Mouse (Mus musculus): ENCODE data around the gene Pkdrej.
"Not testable (repeated sequence)": the region's sequence is repeated elsewhere in the genome, so short reads cannot be mapped to it uniquely, and the experiment has no call there.

Pkdrej gene

DNA sequence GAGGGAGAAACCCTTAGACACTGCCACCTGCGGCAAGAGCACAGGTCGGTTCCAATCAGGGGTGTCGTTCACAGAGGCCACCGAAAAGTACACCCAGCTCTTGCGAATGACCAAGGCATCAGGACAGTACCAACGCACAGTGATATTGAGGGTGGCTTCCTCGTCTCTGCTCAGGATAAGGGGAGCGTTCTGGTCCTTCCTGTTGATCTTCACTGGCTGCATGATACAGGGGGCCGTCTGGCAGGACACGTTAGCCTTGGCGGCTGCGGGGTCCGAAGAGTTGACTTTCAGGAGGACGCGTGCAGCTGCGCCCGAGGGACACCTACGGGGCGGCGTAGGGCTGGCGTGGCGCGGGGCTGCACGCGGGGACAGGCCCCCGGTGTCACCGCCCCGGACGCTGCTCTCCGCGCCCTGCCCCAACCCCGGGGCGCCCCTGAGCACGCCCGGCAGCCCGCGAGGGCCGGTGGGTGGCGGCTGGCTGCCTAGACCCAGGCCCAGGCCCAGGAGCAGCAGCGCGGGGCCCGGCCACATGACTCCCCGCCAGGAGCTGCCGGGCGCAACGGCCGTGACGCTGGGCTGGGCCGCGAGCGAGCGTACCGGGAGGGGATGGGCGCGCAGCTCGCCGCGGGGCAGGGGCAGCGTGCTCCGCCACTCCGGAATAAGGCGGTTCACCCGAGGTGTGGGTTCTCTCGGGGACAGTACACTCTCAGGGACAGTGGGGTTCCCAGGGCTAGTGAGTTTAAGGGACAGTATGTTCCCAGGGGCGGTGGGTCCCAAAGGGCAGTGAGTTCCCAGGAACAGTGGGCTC is at the start of gene Pkdrej:
Gene Pkdrej (minus strand): TSS at position 532 of the 808 bp plus-strand sequence.
- peak; percentile 61 for DNase-seq

DNA sequence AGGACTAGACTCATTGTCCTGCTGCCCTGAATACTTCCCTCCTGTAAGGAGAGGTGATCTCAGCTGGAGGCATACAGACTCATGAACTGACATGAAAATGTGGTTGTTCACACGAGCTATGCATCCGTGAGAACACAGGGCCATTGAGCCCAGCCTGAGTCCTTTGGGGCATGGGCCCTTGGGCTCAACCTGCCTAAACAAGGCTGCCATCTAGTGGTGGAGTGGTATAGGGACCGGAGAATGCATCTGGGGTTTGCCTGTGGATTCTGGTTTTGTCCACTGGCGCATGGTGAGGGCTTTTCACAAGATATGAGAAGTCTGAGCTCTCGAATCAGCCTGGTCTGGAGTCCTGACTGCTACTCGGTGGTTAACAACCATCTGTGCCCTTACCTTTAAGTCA is 46.2 kb upstream of the Pkdrej start:
- peak; percentile 84 for DNase-seq

DNA sequence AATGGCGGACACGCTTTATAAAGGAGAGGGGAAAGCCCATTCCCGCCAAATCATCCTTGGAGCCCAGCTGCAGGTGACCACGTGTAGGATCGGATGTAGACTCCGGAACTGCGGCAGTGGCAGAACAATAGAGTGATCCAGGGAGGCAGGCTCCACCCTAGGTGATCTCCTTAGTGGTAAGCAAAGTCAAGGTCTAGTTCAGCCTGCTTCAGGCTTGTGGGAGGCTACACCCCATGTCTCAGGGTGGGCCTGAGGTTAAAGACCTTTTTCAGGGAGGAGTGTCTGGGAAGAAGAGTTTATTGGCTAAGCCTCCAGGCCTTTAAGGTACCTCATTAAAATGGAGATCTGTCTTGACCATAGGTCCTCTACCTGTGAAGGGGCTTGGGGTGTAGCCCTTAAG is 44.4 kb upstream of the Pkdrej start:
- not testable (repeated sequence) for DNase-seq

DNA sequence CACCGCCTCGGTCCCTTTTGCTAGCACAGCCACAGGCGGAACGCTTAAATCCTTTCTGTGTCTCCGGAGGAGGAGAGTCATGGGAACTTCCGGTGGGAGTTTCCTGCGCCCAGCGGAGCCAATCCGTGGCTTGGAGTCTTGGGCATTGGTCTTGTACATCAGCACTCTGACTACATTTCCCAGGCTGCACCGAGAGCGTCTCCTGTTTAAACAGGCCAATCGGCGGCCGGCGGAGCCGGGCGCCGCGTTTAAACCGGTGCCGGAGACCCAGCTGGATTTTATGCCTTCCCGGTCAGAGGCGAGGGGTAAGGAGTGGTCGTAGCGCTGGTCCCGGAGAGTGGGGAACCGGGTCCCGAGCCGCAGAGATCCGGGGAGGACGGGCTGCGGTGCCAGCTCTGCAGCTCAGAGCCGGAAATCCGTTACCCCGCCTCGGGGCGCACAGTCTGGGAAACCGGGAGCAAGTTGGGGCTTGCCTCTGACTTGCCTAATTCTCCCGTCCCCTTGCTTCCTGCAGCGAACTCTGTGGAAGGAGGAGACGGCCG is 38.0 kb upstream of the Pkdrej start, which contains the start of gene Gtse1:
Gene Gtse1 (plus strand): TSS at position 256 of the 542 bp plus-strand sequence.
- peak; percentile 96 for DNase-seq

DNA sequence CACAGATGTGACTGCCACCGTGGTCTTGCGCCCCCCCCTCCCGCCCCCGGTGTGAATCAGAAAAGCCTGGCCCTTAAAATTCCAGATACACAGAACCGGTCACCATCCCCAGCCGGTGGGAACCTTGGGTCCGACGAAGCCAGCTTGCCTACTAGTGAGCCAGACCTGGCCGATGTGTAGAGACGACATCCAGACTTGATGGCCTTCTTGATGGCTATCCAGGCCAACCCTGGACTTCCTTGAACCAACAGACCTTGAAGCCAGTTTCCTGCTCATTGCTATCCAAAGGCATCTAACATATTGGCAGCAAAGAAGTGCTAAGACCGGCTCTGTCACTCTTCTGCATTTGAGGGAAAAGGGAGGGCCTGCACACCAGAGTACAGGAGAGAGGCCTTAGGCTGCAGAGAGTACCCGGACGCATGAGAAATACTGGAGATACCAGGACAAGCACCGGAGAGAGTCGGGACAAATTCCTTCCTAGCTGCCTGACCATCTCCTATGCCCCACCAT is 37.5 kb upstream of the Pkdrej start:
- peak; percentile 38 for DNase-seq

DNA sequence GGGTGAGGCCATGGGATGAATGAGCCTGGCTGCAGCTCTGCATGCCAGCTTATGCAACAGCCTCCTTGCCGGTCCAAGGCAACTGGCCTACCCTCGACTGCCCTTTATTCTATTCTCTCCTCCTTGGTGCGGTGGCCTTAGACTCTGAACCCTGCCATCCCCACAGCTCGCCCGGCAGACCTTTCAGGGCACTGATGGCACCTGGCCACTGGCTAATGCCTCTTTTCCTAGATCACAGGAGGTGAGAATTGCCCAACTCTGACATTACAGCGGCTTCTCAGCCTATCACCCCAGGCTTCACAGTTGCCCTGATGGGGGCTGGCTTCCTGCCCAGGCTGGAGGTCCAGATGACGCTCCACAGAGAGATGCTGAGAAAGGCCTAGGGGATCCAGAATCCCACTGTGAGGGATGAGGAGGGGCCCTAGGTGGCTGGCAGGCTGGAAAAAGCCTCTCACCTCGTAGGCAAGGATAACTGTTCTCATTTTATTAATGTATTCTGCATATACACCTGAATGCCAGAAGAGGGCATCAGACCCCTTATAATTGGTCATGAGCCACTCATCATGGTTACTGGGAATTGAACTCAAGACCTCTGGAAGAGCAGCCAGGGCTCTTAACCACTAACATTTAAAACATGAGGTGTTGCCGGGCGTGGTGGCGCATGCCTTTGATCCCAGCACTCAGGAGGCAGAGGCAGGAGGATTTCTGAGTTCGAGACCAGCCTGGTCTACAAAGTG is 30.3 kb upstream of the Pkdrej start:
- no peak for DNase-seq

DNA sequence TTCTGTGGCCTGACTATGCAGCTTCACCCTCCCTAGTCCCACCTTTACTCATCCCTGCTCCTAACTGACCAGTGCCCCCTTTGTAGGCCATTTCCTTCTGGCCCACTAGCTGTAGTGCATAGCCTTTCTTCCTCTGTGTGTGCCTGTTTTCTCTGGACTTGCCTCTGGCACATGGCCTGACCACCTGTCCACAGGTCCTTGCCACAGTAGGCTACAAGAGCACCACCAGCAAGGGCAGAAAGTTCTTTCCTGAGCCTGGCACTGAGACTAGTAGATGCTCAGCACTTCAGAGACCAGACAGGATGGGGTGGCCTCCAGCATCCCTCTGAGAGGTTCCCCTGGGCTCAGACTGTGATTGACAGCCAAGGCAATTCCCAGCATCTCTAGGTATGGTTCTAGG is 23.5 kb upstream of the Pkdrej start:
- no peak for DNase-seq

DNA sequence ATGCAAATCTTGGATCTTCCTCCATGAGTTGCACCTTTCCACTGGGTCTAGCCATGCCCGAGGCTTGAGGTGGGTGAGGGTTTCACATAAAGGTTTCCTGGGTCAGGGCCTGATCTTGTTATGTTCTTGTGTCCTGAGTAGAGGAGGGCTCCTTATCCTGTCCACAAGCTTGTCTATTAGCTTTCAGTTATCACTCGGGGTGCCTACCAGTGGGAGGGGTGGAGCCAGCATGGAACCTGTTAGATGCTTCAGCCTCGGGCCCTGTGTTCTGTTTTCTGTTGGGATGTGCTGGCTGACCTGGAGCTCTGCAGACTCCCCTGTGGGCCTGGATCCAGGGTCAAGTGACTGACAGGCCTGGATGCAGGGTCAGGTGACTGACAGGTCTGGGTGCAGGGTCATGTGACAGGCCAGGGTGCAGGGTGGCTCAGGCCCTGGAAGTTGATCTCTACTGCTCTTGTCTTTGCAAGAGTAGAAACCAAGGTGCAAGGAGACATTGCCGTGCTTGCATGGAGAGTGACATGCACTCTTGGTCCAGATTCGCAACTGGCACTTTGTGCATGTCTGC is 20.3 kb upstream of the Pkdrej start:
- DNase-seq, result no peak

DNA sequence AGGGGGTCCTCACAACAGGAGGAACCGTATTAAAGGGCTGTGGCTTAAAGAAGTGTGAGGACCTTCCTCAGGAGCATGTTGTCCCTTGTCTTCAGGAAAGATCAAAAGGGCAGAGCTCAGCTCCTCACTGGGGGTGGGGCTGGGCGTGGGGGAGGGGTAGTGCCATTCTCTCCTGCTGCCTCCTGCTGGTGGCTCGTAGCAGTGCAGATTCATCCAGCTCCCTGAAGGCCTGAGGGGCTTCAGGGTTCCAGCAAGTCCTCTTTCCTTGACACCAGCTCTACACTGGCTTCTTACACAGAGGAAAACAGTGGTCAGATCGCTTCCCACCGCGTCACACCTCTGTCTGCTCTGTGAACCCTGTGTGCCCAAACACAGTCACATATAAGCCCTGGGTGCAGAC is 19.4 kb upstream of the Pkdrej start:
- peak; percentile 59 for DNase-seq

DNA sequence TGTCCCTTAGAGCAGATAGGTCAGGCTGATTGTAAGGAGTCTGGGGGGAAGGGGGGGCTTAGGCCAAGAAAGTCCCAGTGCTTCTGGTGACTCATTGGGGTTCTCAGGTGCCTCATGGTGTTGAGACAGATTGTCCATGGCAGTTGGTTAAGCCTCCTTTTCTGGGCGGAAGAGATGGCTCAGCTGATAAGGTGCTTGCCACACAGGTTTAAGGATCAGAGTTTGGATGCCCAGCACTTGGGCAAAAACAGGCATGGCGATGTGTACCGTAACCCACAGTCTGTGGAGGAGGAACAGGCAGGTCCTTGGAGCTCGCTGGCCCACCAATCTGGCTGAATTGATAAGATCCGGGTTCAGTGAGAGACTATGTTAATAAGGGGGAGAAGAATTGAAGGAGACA is 15.4 kb upstream of the Pkdrej start:
- DNase-seq, result no peak

DNA sequence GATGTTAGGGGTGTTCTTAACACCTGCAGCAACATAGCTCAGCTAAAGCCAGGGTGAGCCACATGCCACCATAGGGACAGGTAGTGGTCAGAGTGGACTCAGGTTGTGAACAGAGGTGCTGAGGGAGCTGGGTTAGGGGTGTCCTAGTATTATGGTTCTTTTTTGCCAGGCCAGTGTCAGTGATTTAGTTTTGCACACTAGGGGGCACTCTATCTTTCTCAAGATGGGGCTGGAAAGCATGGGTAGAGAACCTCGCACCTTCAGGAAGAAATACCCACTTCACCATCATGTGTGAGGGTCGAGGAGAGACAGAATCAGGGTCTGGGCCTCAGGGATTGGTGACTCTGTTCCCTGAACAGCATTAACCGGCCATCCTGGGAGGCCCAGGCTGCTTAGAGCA is 13.8 kb upstream of the Pkdrej start:
- no peak for DNase-seq

DNA sequence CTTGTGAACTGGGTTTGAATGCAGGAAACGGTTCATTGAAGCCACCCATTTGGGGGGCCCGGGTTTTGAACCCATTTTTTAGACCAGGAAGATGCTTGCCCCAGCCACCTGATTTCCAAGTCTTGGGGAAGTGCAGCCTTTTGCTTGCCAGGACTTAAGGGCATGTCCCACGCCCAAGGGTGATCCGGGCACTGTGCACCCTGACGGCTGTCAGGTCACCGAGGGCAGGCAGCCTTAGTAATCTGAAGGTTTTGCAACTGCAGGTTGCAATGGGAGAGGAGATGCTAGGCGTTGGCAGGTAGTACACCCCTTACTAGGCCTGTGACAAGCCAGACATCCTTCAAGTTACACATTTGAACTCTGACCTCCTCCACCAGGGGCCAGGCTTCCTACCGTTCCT is 11.1 kb upstream of the Pkdrej start:
- DNase-seq, result no peak

DNA sequence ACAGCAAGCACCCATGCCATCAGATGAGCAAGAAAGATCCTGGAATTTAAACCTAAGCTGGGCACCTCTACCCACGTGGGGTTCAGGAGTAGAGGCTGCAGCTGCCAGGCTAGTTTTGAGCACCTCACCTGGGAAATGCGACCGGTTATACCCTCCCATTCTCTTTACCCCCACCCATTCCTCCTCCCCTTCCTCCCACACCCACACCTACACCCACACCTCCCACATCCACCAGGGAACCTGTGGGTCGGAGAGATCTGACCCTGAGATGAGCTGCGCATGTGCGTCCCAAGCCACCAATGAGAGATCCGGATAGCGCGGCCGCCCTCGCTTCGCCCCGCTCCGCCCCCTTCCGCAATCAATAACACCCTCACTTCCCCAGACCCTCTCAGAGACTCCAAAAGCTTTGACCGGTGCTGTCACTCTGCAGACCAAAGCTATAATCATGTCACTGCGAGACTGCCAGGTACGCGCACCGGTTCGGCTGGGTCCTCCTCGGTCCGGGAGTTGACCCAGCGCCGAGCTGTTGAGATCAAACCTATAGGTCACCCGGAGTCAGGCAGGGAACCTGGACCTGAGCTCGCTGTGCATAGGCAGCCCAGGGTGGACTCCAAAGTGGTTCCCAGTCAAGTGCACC is 10.5 kb upstream of the Pkdrej start, which contains the start of gene Ttc38:
Gene Ttc38 (plus strand): TSS at position 353 of the 637 bp plus-strand sequence.
- peak; percentile 87 for DNase-seq

DNA sequence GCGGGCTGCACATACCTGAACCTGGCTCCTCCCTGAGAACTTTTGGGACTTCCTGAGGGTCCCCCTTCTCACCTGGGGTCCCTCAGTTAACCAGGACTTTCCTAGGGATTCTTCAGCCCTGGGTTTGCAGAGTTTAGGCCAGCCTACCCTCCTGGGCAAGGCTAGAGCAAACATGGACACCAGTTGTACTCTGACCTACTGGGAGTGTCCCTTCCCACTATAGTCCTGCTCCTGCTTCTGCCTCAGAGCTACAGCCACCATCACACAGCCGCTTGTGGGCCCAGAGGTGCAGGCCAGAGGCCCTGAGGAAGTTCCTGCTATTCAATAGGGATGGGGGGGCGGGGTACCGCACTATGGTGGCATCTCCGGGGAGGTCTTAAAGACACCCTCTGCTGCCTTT is 7.9 kb upstream of the Pkdrej start:
- DNase-seq, result no peak

DNA sequence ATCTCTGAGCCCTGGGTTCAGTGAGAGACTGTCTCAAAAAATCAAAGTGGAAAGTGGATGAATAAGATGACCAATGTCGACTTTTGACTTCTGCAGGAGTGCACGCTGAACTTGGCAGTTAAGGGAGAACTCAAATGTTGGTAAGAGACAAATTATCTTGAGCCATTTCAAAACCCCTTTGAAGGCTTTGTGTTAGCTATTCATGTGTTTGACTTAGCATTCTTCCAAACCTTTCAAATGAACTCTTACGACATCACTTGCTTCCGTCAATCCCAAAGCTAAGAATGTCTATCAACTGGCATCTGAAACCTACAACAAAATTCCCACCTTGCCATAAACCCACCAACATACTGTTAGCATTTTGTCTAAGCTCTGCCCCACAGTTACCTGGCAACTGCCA is 6.5 kb upstream of the Pkdrej start:
- DNase-seq, result no peak

DNA sequence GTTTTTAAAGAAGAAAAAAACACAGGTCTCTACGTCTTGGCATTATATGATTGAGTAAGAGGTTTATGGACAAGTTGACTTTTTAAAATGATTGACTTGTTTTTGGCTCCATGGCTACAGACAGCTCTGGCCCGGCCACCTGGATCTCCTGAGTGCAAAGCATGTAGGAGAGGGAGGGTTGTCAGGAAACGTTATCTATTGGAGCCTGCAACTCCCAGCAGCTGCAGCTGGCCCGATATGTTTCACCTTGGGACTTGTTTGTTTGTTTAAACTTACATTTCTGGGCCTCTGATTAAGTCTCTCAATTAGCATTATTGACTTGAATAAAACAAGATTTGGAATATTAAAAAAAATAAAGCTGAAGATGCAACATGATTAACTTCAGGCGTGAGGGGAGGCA is 5.1 kb upstream of the Pkdrej start:
- DNase-seq, result no peak

DNA sequence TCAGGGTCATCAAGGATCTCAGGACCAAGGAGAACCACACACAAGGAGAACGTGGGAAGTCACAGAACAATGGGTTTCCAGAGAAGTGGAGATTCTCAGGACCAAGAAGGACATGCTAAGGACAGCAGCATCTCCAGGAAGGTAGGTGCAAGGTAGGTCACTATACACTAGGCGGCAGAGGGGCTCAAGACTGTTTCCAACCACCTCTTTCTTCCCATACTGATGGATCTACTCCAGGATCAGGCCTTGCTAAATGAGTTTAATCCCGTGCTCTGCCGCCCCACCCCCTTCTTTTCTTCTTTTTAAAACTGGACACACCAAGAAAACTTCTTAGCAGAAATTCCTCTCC is 451 bp upstream of the Pkdrej start:
- DNase-seq, result no peak

DNA sequence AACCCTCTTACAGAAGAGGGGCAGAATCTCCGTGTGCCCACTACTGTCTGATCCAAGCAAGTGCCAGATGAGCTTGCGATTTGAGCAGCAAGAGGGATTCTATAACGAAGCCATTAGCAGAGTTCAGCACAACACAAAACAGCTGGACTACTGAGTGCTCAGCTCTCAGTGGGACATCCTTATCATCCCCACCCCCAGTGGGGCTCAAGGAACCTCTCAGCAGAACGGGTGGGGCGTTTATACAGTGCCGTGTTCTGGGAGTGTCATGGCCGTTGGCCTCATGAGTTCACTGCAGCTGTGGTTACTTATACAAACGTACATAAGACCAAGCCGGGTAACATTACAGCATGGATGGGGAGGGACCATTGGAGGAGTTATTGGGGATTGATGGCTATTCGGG is 8.1 kb downstream of the Pkdrej start:
- no peak for DNase-seq

DNA sequence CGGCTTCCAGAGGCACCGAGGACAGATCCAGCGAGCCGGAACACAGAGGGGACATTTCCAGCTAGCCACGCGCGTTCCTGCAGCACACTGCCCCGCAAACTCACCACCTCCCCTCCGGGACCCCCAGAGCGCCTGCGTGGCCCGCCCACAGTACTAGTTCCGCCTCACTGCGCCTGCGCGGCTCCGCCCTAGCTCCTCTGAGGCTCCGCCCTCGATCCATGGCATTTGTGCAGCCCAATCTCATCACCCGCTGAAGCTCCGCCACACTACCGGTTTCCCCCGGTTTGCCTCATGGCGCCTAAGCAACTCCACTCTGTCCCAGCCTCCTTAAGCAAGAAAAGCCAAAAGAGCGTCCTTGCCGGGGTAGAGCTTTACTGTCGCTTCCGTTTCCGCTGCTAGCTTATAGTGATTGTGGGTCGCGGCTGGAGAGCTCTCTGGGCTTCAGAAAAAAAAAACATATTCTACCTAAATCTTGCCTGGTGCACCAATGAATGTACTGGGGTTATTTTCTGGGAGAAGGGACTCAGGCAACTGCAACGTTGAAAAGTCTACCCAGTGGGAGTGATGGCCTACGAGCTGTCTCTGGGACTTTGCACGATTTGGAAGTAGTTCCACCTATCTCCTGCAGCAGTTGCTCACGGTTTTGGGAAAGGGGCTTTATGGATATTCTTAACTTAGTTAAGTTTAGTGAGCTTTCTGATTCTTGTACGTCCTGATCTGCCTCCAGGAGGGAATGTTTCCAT is 9.8 kb downstream of the Pkdrej start, which contains the start of gene Cdpf1:
Gene Cdpf1 (minus strand): TSS at position 163 of the 743 bp plus-strand sequence.
- DNase-seq, result peak; percentile 99

DNA sequence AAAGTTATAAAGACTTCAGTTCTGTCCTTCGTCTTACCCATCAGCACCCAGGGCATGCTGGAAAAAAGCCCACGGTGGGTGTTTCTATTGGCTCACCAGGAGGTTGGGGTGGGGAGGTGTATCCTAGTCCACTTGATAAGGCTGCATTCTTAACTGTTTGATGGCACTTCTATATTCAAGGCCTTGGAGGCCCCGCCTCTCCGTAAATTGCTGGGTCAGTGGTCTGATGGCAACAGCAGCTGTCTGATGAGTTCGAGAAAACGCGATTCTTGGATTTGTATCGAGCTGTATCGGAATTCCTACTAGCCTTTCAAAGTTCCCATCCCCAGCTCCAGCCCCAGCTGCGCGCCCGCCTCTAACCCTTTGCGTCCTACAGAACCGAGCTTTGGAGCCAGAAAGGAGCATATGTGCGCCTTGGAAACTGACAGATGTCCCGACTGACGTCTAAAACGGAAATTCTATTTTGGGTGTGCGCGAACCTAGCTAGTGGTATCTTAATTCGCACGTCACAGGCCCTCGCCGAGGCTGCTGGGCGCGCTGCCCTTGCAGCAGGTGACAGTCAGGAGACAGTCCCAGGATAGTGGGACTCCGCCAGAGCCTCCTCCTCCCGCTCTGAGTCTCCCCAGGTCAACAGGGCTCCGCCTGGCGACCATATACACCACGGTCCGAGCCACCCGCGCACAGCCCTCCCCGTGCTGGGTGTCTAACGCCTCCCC is 10.6 kb downstream of the Pkdrej start:
- peak; percentile 53 for DNase-seq

DNA sequence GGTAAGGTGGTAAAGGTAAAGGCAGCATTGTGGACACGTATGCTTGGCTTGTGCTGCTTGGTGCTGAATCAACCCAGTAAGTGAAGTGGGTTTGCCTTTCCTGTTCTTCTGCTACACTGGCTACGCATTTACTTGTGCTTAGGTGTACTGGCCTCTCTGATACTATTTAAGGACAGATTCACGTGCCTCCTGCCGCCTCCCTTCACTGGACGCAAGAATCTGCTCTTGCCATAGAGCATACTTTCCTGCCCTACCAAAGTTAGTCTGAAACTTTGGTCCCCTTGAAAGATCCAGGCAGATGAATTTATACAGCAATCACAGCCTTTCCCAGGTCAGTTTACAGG is 11.1 kb downstream of the Pkdrej start:
- DNase-seq, result no peak
